Mouse (Mus musculus): ENCODE data around the gene Meiob. TPM values are rescaled to one million over a fixed set of nuclear protein-coding genes. Genes with fewer than 3 reads are reported as not detected.
A peak's percentile ranks its signal among the peaks of the same experiment; 100 is the strongest.

Gene Meiob
- total and polyA plus RNA-seq, 3 experiments: 0.14 to 0.18 TPM; not detected in 1

DNA sequence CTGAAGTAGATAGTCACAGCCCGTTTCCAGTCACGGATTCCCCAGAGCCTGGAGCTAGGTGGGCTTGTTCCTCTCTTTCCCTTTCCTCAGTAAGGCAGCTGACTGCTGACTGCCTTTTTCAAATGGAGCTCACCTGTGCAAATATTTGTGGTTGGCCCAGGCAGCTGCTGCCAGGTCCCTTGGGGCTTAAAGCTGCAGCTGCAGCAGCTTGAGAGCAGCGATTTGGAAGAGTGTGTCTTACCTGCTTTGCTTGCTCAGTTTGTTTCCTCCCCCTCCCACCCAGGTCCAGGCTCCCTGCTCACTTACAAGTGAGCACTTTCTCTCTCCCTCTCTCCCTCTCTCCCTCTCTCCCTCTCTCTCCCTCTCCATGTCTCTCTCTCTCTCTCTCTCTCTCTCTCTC lies 34.9 kb upstream of the Meiob start:
- WGBS: 31% methylated on average over 3 of the region's 3 CpGs
- no peak for DNase-seq
- intact Hi-C loops (cut with DNase I): no loop called here

DNA sequence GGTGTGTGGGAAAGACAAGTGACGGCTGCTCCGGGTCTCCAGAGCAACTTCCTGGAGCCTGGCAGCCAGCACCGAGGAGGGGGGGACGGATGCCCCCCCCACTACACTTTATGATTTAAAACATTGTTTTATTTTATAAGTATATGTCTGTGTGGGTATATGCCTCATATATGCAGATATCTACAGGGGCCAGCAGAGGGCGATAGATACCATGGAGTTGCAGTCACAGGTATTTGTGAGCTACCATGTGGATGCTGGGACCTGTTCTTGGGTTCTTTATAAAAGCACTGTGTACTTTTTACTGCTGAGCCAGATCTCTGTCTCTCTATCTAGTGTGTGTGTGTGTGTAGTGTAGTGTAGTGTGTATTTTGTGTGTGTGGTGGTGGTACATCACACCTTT lies 30.8 kb upstream of the Meiob start:
- no peak for DNase-seq
- Histone ChIP-seq H3K27ac (no peak overlapping the region), H3K4me1 (ENCODE audit: control insufficient read depth, insufficient read depth, low read length) (no peaks in the 10 kb centered on the region), H3K79me2 (replicated peaks; ENCODE audit: control insufficient read depth, insufficient read depth, low read length) (no peaks in the 10 kb centered on the region), H3K36me3 (ENCODE audit: control insufficient read depth, insufficient read depth, low read length) (no peaks in the 10 kb centered on the region), H3K9ac (ENCODE audit: low read depth, low read length) (no peak overlapping the region), H3K4me3 (no peak overlapping the region), H3K27me3 (ENCODE audit: control insufficient read depth, insufficient read depth, low read length) (no peaks in the 10 kb centered on the region)
- intact Hi-C loops (cut with DNase I): no loop called here
- WGBS: 79% methylated on average over 5 of the region's 5 CpGs
- no peak for TF ChIP-seq EP300 (IDR thresholded peaks at IDR 0.05; ENCODE audit: insufficient read depth, low read depth, low read length)
- TF ChIP-seq CTCF (IDR thresholded peaks at IDR 0.05): 0 out of 2 replicates have a peak, but pooled peaks have one; percentile 9

More for the DNA sequence above, 34.9 kb upstream of the Meiob start:
- Histone ChIP-seq H3K9ac (ENCODE audit: low read depth, low read length) (no peak overlapping the region), H3K36me3 (ENCODE audit: control insufficient read depth, insufficient read depth, low read length) (no peaks in the 10 kb centered on the region), H3K27ac (no peak overlapping the region), H3K4me1 (ENCODE audit: control insufficient read depth, insufficient read depth, low read length) (no peaks in the 10 kb centered on the region), H3K79me2 (replicated peaks; ENCODE audit: control insufficient read depth, insufficient read depth, low read length) (no peaks in the 10 kb centered on the region), H3K4me3 (no peak overlapping the region), H3K27me3 (ENCODE audit: control insufficient read depth, insufficient read depth, low read length) (no peaks in the 10 kb centered on the region)
- TF ChIP-seq CTCF (IDR thresholded peaks at IDR 0.05): no peak
- no peak for TF ChIP-seq POLR2A (IDR thresholded peaks at IDR 0.05; ENCODE audit: insufficient read depth, low read depth, low read length)
- TF ChIP-seq EP300 (IDR thresholded peaks at IDR 0.05; ENCODE audit: insufficient read depth, low read depth, low read length): no peak

DNA sequence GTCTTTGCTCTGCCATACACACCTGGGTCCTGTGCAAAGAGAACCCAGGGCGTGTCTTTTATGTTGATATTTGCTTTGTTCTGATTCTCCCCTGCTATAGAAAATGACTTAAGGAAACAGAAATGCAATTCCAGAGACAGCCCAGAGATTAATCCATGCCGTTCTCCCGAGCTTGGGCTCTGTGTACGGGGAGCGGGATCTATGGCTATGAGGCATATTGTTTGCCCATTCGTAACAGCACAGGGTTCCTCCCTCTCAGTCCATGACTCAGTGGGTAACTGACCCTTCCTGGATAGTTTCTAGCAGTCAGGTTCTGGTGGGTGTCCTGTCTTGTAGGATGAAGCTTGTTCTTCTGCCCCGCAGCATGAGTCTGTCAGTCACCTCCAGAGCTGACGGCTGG lies 28.9 kb upstream of the Meiob start:
- DNase-seq: no peak
- Histone ChIP-seq H3K79me2 (replicated peaks; ENCODE audit: control insufficient read depth, insufficient read depth, low read length) (no peaks in the 10 kb centered on the region), H3K4me3 (no peak overlapping the region), H3K27me3 (ENCODE audit: control insufficient read depth, insufficient read depth, low read length) (no peaks in the 10 kb centered on the region), H3K36me3 (ENCODE audit: control insufficient read depth, insufficient read depth, low read length) (no peaks in the 10 kb centered on the region), H3K9ac (ENCODE audit: low read depth, low read length) (no peak overlapping the region), H3K27ac (no peak overlapping the region), H3K4me1 (ENCODE audit: control insufficient read depth, insufficient read depth, low read length) (no peaks in the 10 kb centered on the region)
- TF ChIP-seq EP300 (IDR thresholded peaks at IDR 0.05; ENCODE audit: insufficient read depth, low read depth, low read length) (no peak), POLR2A (IDR thresholded peaks at IDR 0.05; ENCODE audit: insufficient read depth, low read depth, low read length) (no peak), CTCF (IDR thresholded peaks at IDR 0.05) (no peak)
- 78% methylated on average over 8 of the region's 8 CpGs for WGBS
- intact Hi-C loops (cut with DNase I): no loop called here

- no peaks in the 10 kb centered on the region for H3K4me1 ChIP-seq (ENCODE audit: control insufficient read depth, insufficient read depth, low read length)
- no peaks in the 10 kb centered on the region for H3K36me3 ChIP-seq (ENCODE audit: control insufficient read depth, insufficient read depth, low read length)
- no peaks in the 10 kb centered on the region for H3K79me2 ChIP-seq (replicated peaks; ENCODE audit: control insufficient read depth, insufficient read depth, low read length)
- no peak overlapping the region for H3K27ac ChIP-seq
- DNase-seq: no peak
- no peaks in the 10 kb centered on the region for H3K27me3 ChIP-seq (ENCODE audit: control insufficient read depth, insufficient read depth, low read length)
- intact Hi-C loops (cut with DNase I): no loop called here
- H3K9ac ChIP-seq (ENCODE audit: low read depth, low read length): no peak overlapping the region
- 67% methylated on average over 2 of the region's 2 CpGs for WGBS
- TF ChIP-seq CTCF (IDR thresholded peaks at IDR 0.05) (no peak), EP300 (IDR thresholded peaks at IDR 0.05; ENCODE audit: insufficient read depth, low read depth, low read length) (no peak), POLR2A (IDR thresholded peaks at IDR 0.05; ENCODE audit: insufficient read depth, low read depth, low read length) (no peak)
- no peak overlapping the region for H3K4me3 ChIP-seq
These were observed 27.0 kb upstream of the Meiob start for GRCm38 (mm10) chr17:24777073-24777472.

DNA sequence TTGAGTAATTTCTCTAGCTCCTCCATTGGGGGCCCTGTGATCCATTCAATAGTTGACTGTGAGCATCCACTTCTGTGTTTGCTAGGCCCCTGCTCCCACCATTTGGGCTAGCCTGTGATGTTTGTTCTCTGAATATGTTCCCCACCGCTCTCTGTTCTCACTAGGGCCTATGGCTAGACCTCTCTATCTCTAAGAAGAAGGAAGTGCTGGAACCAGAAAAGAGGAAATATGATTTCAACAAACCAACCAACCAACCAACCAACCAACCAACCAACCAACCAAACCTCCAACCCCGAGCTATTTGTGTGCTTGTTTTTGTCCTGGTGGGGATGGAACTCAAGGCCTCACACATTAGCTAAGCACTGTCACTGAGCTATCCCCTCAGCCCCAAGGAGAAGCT lies 23.3 kb upstream of the Meiob start:
- TF ChIP-seq POLR2A (IDR thresholded peaks at IDR 0.05; ENCODE audit: insufficient read depth, low read depth, low read length): no peak
- no peak for TF ChIP-seq EP300 (IDR thresholded peaks at IDR 0.05; ENCODE audit: insufficient read depth, low read depth, low read length)
- no peak for TF ChIP-seq CTCF (IDR thresholded peaks at IDR 0.05)
- intact Hi-C loops (cut with DNase I): no loop called here
- no peaks in the 10 kb centered on the region for H3K79me2 ChIP-seq (replicated peaks; ENCODE audit: control insufficient read depth, insufficient read depth, low read length)
- no peak overlapping the region for H3K9ac ChIP-seq (ENCODE audit: low read depth, low read length)
- 91% methylated on average over 2 of the region's 2 CpGs for WGBS
- H3K36me3 ChIP-seq (ENCODE audit: control insufficient read depth, insufficient read depth, low read length): no peaks in the 10 kb centered on the region
- no peaks in the 10 kb centered on the region for H3K4me1 ChIP-seq (ENCODE audit: control insufficient read depth, insufficient read depth, low read length)
- no peaks in the 10 kb centered on the region for H3K27me3 ChIP-seq (ENCODE audit: control insufficient read depth, insufficient read depth, low read length)
- no peak for DNase-seq
- H3K4me3 ChIP-seq: no peak overlapping the region
- H3K27ac ChIP-seq: no peak overlapping the region

- Histone ChIP-seq H3K4me3 (no peak overlapping the region), H3K4me1 (ENCODE audit: control insufficient read depth, insufficient read depth, low read length) (no peaks in the 10 kb centered on the region), H3K27me3 (ENCODE audit: control insufficient read depth, insufficient read depth, low read length) (no peaks in the 10 kb centered on the region), H3K36me3 (ENCODE audit: control insufficient read depth, insufficient read depth, low read length) (no peaks in the 10 kb centered on the region), H3K27ac (no peak overlapping the region), H3K79me2 (replicated peaks; ENCODE audit: control insufficient read depth, insufficient read depth, low read length) (no peaks in the 10 kb centered on the region), H3K9ac (ENCODE audit: low read depth, low read length) (no peak overlapping the region)
- 50% methylated on average over 8 of the region's 8 CpGs for WGBS
- DNase-seq: no peak
- intact Hi-C loops (cut with DNase I): no loop called here
- no peak for TF ChIP-seq CTCF (IDR thresholded peaks at IDR 0.05)
- TF ChIP-seq EP300 (IDR thresholded peaks at IDR 0.05; ENCODE audit: insufficient read depth, low read depth, low read length): no peak
- TF ChIP-seq POLR2A (IDR thresholded peaks at IDR 0.05; ENCODE audit: insufficient read depth, low read depth, low read length): no peak
These were observed 11.9 kb upstream of the Meiob start for GRCm38 (mm10) chr17:24792190-24792589.
